Mouse (Mus musculus) testis, adult 2 months (tissue): ENCODE results near the gene Kiss1r.

ENCODE experiments used
- CTCF ChIP-seq: fragments of 200-500 bp; IDR thresholded peaks from 2 replicates; pipeline ENCODE4 v1.5.1; 2012; ENCODE audit warnings: low read depth, mild to moderate bottlenecking, inconsistent platforms, low read length, moderate library complexity; ENCODE audit not compliant: control insufficient read depth, insufficient read depth, insufficient replicate concordance
- POLR2A ChIP-seq: fragments of 200-500 bp; IDR thresholded peaks from 2 replicates; pipeline ENCODE4 v1.6.1; 2012; ENCODE audit warnings: low read depth, mild to moderate bottlenecking, inconsistent platforms, low read length, moderate library complexity; ENCODE audit not compliant: control insufficient read depth

DNA sequence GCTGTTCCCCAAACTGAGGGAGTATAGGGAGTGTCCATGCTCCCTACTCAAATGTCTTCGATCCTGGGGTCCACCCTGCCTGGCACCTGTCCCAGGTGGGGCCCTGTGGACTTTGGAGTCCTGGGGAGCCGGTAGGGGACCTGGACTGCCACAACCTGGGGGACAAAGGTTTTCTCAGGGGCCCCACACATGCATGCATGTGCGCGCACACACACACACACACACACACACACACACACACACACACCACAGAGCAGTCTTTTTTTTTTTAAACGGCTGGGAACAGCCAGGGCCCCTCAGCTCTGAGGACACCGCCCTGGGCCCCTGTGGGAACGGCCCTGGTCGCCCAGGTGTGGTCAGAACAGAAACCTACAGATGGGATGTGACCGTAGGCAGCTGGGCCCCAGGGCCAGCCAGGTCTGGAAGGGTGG, 26.7 kb downstream of the Kiss1r start:
- TF ChIP-seq CTCF (no peak), POLR2A (no peak)
